Mouse (Mus musculus) thymus, adult 2 months (tissue): ENCODE measurements at regions not wholly inside any gene's neighbourhood (a gene's known extent, or its start where the extent isn't known, plus 50 kb on each side); places are given as distances from the start of the nearest gene placed in this dataset.

Experiments used
- DNase-seq: peaks from one replicate; pipeline ENCODE4 v3.0.0; 2021
- H3K27ac ChIP-seq: fragments of 200-500 bp; 2 replicates; pipeline ENCODE4 v1.5.1; 2012; ENCODE audit warnings: low read length, control low read depth; ENCODE audit not compliant: control insufficient read depth, insufficient read depth
- H3K27me3 ChIP-seq: fragments of 200-500 bp; 2 replicates; pipeline ENCODE4 v1.6.1; 2012; ENCODE audit warnings: mild to moderate bottlenecking, low read length, moderate library complexity, mixed read lengths; ENCODE audit not compliant: control insufficient read depth, insufficient read depth
- H3K36me3 ChIP-seq: fragments of 200-500 bp; 2 replicates; pipeline ENCODE4 v1.6.1; 2012; ENCODE audit warnings: mild to moderate bottlenecking, low read length, moderate library complexity; ENCODE audit not compliant: control insufficient read depth, insufficient read depth
- H3K4me1 ChIP-seq: fragments of 200-500 bp; replicated peaks from 2 replicates; pipeline ENCODE4 v1.6.1; 2012; ENCODE audit warnings: low read length; ENCODE audit not compliant: control insufficient read depth, insufficient read depth
- H3K4me3 ChIP-seq: fragments of 200-500 bp; 2 replicates; pipeline ENCODE4 v1.5.1; 2012; ENCODE audit warnings: mild to moderate bottlenecking, low read length, control low read depth, moderate library complexity; ENCODE audit not compliant: control insufficient read depth, insufficient read depth
- CTCF ChIP-seq: fragments of 200-500 bp; IDR thresholded peaks from 2 replicates; pipeline ENCODE4 v1.5.1; 2012; ENCODE audit warnings: mild to moderate bottlenecking, control low read depth, low read length, moderate library complexity, borderline replicate concordance; ENCODE audit not compliant: control insufficient read depth, poor library complexity, insufficient read depth; ENCODE audit errors: extremely low read depth
- POLR2A ChIP-seq: fragments of 200-500 bp; IDR thresholded peaks from 2 replicates; pipeline ENCODE4 v1.6.1; 2012; ENCODE audit warnings: mild to moderate bottlenecking, low read length, control low read depth, moderate library complexity; ENCODE audit not compliant: control insufficient read depth, poor library complexity, insufficient read depth; ENCODE audit errors: extremely low read depth
- WGBS: fragments of 180-500 bp; shearing (Covaris S2); methylation state at CpG from one replicate; pipeline ENCODE4 v1.1.7; 2018; 5-methylcytosine and 5-hydroxymethylcytosine counted together

- no peak overlapping the region for H3K27ac ChIP-seq
- no peaks in the 10 kb centered on the region for H3K4me1 ChIP-seq
- no peak for DNase-seq
- 97% methylated on average over 4 of the region's 4 CpGs for WGBS
- H3K36me3 ChIP-seq: no peaks in the 10 kb centered on the region
- H3K27me3 ChIP-seq: no peaks in the 10 kb centered on the region
- TF ChIP-seq POLR2A (no peak), CTCF (no peak)
- no peak overlapping the region for H3K4me3 ChIP-seq
Observed at GRCm38 (mm10) chr12:68783636-68784035, 375.4 kb downstream of the Rps29 start.

GRCm38 (mm10) chr12:68775503-68775902 lies 383.5 kb downstream of the Rps29 start:
- Histone ChIP-seq H3K27ac (no peak overlapping the region), H3K4me1 (no peaks in the 10 kb centered on the region), H3K4me3 (no peak overlapping the region), H3K36me3 (no peaks in the 10 kb centered on the region), H3K27me3 (no peaks in the 10 kb centered on the region)
- 92% methylated on average over 2 of the region's 2 CpGs for WGBS
- TF ChIP-seq POLR2A: no peak
- TF ChIP-seq CTCF: no peak
- no peak for DNase-seq

- no peak for TF ChIP-seq POLR2A
- no peak for TF ChIP-seq CTCF
- no peaks in the 10 kb centered on the region for H3K27me3 ChIP-seq
- H3K4me1 ChIP-seq: no peaks in the 10 kb centered on the region
- WGBS: 91% methylated on average over 8 of the region's 8 CpGs
- H3K36me3 ChIP-seq: no peaks in the 10 kb centered on the region
- H3K4me3 ChIP-seq: no peak overlapping the region
- H3K27ac ChIP-seq: no peak overlapping the region
- no peak for DNase-seq
Observed at GRCm38 (mm10) chr12:68774800-68775199, 384.2 kb downstream of the Rps29 start.

- DNase-seq: no peak
- no peak for TF ChIP-seq POLR2A
- no peak for TF ChIP-seq CTCF
- Histone ChIP-seq H3K4me3 (no peak overlapping the region), H3K27ac (no peak overlapping the region), H3K36me3 (no peaks in the 10 kb centered on the region), H3K27me3 (no peaks in the 10 kb centered on the region), H3K4me1 (no peaks in the 10 kb centered on the region)
- WGBS: 87% methylated on average over 7 of the region's 7 CpGs
Observed at GRCm38 (mm10) chr12:68758263-68759020, 400.5 kb downstream of the Rps29 start.

GRCm38 (mm10) chr12:68728882-68729281 lies 430.1 kb downstream of the Rps29 start:
- Histone ChIP-seq H3K27me3 (no peaks in the 10 kb centered on the region), H3K4me1 (no peaks in the 10 kb centered on the region), H3K4me3 (no peak overlapping the region), H3K27ac (no peak overlapping the region), H3K36me3 (no peaks in the 10 kb centered on the region)
- DNase-seq: no peak
- TF ChIP-seq POLR2A: no peak
- 90% methylated on average over 2 of the region's 2 CpGs for WGBS

GRCm38 (mm10) chr12:68718946-68719345 lies 440.0 kb downstream of the Rps29 start:
- Histone ChIP-seq H3K36me3 (no peaks in the 10 kb centered on the region), H3K27me3 (no peaks in the 10 kb centered on the region), H3K4me3 (no peak overlapping the region), H3K27ac (no peak overlapping the region), H3K4me1 (no peaks in the 10 kb centered on the region)
- TF ChIP-seq CTCF: no peak
- no peak for DNase-seq
